Mouse (Mus musculus) A20 (cell line): ENCODE data around the gene Pip4k2c.

Experiments
- DNase-seq: peaks from one replicate; pipeline ENCODE4 v3.0.0-alpha.2; 2011; ENCODE audit warnings: low read depth, low spot score

The Pip4k2c gene

DNA sequence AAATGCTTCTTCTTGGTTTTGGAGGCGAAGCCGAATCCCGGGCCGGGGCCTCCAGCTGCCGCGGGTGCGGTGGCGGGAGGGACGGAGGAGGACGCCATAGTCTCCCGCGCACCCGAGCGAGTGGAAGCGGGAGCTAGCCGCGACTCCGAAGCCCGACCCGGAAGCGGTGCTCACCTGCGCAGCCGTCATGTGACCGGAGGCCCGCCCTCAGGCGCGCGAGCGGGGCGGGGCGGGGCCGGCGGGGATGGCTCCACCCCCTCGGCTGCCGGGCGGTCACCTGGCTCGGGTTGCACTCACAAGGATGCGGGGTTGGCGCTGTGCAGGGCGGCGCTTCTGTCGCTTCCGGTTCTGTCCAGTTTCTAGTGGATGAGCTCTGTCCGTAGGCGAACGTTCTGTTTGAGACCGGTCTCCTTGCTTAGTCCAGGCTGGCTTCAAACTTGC, at the start of gene Pip4k2c:
Pip4k2c (minus strand) TSS at position 172 of the 441 bp plus-strand sequence.
- DNase-seq = peak; percentile 95

DNA sequence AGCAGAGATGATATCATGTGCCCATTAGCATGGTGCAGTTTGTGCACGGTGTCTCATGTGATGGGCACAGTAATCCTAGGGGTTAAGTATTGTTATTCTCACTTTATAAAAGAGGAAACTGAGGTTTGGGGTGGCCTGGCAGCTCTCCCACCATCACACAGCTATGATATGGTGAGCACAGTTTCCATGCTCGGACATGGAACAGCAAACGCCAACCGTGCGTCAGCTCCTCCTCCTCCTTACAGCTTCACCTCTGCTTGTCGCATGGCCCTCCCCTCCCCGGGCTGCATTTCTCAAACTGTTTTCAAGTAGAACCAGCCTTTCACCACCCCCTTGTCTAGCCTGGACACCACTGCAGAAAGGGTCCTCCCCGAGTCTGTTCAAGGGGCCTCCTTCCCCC, 47.1 kb upstream of the Pip4k2c start:
- no peak for DNase-seq

DNA sequence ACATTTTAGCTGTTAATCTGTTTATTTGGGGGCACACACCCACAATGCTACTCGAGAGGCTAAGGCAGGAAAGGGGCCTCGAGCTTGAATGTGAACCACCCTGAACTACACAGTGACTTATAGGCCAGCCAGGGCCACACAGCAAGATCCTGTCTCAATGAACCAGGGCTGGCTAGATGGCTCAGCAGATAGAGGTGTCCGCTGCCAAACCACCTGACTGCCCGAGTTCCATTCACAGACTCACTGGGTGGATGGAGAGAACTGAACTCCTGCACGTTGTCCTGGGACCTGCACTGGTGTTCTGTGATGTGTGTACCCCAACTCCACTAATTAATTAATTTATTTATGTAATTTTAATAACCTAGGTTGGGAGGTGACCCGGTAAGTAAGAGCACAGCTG, 46.4 kb upstream of the Pip4k2c start:
- DNase-seq = no peak

DNA sequence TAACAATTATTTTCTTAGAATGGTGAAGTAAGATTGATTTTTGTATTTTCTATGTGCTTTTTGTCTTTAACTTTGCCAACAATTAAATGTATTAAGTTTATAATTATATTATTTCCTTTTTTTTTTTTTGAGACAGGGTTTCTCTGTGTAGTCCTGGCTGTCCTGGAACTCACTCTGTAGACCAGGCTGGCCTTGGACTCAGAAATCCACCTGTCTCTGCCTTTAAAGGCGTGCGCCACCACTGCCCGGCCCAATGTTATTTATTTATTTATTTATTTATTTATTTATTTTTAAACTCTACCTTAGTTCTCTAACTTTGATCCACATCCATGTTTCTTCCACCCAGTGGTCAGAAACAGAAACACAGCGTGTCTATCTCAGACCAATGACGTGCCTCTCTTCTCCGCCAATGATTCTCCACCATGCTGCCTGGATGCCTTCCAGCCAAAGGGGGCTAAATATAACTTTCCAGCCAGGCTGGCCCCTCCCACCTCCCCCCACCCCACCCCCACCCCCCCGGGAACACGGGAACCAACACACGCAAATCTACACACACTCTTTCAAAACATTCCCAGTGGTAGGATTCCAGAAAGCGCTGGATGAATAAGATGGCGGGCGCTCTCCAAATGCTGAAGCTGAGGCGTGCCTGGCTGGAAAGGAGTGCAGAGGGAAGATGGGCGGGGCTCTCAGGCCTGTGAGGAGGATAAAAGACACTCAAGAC, 44.4 kb upstream of the Pip4k2c start:
- DNase-seq = no peak

DNA sequence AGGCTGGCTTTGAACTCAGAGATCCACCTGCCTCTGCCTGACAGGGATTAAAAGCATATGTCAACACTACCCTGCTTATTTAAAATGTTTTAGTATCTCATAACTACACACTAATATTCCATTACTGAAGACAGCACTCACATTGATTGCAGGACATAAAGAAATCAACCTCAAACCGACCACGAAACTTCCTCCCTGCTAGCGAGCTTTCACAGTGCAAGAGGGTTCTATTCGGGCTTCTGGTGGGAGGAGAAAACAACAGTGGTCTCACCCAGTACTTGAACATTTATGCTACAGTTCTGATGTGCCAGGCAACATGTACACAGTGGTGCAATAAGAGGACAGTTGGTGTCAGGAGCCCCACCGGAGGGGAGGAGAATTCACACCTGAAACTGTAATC, 39.4 kb upstream of the Pip4k2c start:
- DNase-seq = no peak

DNA sequence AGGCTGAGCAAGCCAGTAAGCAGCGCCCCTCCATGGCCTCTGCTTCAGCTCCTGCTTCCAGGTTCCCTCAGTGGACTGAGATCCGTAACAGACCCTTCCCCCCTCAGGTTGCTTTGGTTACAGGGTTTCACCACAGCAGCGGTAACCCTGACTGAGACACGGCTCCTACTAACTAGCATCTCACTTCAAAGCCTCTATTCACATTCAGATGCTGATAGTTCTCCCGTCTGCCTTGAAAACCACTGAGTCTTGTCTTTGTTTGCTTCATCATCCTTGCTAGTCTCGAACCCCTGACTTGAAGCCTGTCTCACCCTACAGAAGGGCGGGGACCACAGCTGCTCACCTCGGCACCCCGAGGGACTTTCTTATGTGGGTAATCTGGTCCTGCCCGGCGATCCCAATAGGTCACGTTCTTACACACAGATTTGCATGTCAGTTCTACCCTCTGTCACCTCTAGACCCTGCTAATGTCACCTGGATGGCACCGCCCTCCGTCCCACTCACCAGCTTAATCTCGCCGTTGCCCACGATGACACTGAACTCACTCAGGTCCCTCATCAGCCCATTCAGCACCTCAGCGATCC, 26.9 kb upstream of the Pip4k2c start:
- peak; percentile 48 for DNase-seq

DNA sequence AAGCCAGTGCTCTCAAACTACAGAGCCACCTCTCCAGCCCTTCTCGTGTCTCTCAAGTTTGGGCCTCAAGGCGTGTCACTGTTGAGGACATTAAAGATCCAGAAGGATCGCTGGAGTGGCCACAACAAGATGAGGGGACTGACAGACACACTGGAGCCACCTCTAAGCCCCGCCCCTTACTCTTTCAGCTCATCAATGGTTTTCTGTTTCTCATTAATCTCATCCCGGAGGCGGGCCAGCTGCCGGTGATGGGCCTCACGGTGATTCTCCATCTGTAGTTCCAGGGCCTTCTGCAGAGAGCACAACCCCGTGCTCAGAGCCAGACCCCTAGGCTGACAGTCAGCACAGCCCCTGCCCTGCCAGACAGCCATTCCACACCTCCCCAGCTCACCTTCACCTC, 25.2 kb upstream of the Pip4k2c start:
- DNase-seq = no peak

DNA sequence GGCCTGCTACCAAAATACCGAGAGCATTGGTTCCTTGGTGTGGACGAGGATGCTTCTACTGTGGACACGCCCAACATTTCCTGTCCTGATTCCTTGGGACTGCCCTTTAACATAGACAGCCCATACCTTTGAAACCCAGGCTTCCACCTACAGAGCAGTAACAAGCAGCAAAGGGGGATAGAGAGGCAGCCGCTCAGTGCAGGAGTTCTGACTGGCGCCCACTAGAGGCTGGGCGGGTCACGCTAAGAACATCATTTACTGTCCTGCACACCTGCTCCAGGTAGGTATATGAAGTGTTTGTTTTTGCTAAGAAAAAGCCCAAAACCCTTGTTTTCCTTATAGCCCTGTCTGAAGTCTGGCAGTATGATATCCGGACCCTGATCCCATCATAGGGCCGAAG, 21.8 kb upstream of the Pip4k2c start:
- peak; percentile 61 for DNase-seq

DNA sequence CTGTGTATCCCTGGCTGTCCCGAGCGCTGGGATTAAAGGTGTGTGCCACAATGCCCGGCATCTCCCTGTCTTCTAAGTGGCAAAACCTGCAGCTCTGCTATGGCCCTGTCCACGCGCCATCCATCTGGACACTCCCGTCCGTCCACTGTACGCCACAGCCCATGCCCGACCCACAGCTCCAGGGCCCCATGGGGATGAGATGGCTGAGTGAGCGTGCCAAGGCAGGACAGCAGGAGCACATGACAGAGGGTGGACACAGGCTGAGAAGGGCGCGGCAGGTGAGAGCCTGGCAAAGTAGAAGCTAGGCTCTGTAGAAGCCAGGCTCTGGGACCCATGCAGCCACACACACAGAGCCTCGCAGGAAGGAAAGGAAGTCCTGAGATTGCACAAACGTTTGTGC, 20.4 kb upstream of the Pip4k2c start:
- no peak for DNase-seq

DNA sequence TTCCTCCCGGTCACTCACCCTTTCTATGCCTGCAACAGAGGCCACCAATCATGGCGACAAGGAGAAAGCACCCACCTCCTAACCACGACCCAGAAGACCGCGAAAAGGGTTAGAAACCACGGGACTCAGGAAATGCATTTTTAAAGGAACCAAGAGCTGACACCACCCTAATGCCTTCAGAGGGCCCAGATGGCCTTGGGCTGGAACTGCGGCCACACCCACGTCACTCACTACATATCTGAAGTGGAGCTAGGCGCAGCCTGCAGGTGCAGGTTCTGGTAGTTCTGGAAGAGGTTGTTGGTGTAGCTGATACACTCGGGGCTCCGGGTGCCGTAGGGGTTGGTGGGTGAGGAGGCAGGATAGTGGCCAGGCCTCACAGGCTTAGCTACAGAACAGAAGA, 19.3 kb upstream of the Pip4k2c start:
- no peak for DNase-seq

DNA sequence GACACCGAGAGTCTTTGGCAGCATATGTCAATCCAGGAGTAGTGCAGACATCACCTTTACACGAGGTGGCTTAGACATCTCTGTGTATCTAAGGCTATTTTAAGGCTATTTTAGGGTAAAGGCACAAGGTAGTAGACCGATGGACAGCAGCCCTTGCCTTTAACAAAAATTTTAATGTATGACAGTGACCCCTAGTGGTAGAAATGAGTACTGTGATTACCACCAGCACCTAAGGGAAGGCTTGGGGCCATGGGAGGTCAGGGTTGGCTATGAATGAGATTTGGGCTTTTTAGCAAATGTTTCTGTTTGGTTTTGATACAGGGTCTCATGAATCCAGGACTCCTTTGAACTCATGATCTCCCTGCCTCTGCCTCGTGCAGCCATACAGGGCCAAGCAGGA, 17.5 kb upstream of the Pip4k2c start:
- DNase-seq = peak; percentile 83

DNA sequence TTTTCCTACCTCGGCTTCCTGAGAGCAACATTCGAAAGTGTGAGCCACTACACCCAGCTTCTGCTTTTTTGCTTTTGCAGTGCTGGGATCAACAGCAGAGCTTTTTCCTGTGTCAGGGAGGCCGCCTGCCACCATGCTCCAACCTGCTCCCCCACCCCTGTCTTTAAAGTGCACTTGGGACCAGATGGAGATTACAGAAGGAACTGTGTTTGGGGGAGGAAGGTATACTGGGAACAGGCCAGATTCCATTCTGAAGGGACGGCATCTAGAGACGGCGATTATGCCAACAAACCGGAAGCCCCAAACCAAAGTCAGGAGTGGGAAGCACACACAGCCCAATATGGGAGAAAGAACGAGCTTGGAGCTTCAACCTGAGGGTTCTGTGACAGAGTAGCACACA, 15.8 kb upstream of the Pip4k2c start:
- DNase-seq = no peak

DNA sequence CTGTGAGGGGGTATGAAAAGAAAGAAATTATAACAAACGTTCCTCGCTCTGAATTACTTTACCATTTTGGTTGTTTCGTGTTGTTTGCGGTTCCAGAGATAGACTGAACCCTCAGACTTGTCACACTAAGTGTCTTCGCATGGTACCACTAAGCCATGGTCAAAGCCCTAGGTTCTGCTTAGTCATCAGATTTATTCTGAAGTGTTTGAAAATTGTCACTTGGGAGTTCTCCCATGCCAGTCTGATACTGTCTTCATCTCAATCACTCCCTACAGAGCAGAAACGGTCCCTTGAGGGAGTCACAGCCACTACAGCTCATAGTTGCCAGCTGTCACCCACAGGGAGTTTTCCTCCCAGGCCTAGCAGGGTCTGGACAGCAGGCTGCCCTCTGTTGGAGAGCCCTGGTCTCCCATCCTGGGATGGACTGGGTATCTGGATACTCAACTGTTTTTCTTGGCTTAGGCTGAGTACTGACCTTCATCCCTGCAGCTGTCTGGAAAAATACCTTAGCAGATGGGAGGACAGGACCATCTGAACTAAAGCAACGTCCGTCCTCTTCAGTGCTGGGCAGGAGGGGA, 15.0 kb upstream of the Pip4k2c start:
- no peak for DNase-seq

DNA sequence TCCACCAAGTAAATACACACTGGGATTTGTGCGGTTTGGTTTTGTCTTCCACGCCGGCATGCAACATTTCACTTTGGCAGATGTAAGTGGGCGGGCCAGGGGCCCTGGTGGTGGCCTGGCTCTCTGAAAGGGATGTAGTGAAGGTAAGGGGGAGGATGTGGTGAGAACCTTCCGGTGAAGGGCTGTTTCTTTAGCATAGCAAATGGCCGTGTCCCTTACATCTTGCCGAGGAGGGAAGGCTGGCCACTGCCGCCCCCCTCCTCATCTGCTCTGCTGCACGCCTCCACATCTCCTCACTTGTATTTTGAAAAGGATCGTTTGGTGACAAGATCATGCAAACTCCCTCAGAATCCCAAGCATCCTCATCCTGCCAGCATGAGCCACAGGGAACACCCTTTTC, 14.3 kb upstream of the Pip4k2c start:
- no peak for DNase-seq

DNA sequence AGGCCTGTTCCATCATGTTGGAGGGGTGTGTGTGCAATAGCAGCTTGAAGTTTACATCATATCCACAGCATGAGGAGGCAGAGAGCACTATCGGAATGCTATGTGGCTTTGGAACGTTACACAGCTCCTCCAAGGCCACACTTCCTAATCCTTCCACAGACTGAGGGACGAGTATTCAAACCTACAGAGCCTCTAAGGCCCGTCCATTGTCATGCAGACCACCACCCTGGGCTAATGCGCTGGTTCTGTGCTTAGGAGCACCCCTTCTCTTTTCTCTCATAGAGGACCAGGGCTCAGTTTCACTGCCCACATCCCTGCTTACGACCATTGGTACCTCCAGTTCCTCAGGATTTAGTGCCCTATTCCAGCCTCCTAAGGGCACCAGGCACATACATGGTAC, 13.8 kb upstream of the Pip4k2c start:
- DNase-seq = no peak

DNA sequence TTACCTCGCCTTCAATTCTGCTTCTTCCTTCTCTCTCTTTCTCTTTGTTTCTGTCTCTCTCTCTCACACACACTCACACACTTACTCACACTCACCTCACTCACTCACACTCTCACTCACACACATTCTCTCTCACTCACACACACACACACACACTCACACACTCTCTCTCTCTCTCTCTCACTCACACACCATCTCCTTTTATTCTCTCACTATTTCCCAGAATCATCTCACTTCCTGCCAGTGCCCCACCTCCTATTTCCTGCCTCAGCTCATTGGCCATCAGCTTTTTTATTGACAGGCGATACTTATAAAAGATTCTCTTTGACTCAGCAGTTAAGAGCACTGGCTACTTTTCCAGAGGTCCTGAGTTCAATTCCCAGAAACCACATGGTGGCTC, 7.0 kb upstream of the Pip4k2c start:
- DNase-seq = peak; percentile 61

DNA sequence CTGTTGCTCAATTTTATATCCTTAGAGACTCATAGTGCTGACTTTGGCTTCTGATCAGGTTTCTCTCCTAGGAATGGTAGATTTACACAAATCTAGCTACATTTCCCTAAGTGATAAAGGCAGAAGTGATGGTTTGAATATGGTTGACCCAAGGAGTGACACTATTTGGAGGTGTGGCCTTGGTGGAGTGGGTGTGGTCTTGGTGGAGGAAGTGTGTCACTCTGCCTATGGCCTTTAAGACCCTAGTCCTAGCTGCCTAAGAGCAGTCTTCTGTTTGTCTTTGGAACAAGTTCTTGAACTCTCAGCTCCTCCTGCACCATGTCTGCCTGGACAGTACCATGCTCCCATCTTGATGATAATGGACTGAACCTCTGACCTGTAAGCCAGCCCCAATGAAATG, 5.8 kb upstream of the Pip4k2c start:
- DNase-seq = no peak

DNA sequence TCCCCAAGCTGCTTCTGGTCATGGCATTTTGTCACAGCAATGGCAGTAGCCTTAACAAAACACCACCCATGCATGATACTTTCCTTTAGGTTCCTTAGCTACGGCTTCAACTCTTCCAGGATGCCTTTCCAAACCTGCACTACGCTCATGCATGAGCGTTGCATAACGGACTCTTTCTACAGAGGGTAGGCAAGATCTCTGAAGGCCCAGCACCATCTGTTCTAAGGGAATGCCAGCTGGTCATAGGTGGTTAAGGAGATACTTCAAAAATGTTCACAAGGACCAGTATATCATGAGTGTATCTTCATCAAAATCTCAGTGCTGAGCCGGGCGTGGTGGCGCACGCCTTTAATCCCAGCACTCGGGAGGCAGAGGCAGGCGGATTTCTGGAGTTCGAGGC, 5.1 kb upstream of the Pip4k2c start:
- DNase-seq = no peak

DNA sequence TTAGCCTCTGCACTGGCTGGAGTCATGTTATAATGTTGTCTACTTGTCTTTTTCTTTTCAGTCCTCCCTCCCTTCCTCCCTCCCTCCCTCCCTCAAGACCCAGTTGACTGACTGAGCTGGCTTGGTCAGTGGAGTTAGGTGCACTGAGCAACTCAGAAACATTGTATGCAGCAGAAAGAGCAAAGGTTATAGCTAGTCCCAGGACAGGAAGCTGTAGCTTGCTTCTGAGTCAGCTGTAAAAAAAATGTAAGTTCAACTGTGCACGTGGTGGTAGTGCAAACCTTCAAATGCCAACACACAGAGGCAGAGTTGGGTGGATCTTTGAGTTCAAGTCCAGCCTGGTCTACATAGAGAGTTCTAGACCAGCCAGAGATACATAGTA, 3.0 kb upstream of the Pip4k2c start:
- no peak for DNase-seq

DNA sequence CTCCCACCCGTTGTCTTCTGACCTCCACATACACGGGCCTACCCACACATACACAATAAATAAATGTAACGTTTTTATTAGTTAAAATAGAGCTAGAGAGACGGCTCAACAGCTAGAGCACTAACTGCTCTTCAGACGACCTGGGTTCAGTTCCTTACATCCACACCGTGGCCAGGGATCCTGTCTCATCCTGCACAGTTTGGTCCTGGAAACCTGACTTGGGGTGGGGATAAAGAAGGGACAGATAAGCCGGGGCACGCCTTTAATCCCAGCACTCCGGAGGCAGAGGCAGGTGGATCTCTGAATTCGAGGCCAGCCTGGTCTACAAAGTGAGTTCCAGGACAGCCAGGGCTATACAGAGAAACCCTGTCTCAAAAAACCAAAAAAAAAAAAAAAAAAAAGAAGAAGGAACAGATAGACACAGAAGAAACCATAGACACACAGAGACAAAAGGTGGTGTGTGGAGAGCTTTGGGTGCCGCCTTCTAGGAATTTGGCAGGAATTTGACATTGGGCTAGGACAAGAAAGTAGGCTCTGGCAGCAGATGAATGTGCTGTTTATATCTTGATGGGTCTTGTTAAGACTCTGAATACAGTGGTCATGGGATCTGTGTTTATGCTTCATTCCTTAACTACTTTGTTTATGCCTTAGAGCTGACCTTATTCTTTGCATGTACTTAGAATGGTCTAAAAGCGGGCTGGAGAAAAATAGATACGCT, 2.5 kb upstream of the Pip4k2c start:
- no peak for DNase-seq

DNA sequence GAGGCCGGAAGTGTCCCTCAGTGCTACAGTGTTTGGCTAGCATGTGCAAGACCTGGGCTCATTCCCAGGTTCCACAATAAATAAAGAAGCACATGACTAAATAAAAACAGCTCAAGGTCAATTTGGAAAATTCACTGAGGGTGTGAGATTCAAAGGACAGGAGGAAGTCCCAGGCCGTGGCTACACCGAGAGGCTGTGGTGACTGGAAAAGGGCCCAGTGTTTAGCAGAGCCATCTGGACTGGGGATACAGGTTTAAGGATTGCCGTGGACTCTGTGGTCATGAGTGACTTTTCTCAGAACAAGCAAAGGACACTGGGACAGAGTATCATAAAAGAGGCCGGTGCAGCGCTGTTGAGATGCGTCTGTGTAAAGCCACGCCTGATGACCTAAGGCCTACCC, 1.9 kb upstream of the Pip4k2c start:
- no peak for DNase-seq

DNA sequence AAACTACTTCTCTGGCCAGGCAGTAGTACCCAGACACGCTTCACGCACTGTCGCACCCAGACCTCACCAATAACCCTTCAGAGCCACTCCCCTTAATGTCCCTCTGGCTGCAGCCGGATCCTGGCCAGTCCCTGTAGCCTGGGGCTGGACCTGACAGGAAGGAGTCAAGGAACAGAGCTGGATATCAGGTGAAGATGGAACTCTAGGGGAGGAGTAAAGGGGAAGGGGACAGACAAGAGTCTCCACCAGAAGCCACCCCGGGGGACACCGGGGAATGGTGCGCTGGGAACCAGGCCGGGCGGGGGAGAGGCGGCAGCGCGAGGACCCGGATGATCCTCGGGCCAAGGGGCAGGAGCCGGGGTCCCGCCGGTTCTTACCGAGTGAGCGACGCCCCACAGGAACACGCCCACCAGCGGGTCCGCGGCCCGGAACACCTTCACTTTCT, 402 bp downstream of the Pip4k2c start:
- peak; percentile 80 for DNase-seq
